Mouse (Mus musculus) urinary bladder, adult 18-20 months (tissue): ENCODE results near the gene Ptpra.
A peak's percentile ranks its signal among the peaks of the same experiment; 100 is the strongest.

Experiments used
- DNase-seq, 2 experiments: peaks; one replicate each; pipeline ENCODE4 v3.0.0; 2022; ENCODE audit warnings: low spot score in 2 of 2, mixed read lengths in 2 of 2

Gene Ptpra

GRCm38 (mm10) chr2:130449794-130450433 is at the start of gene Ptpra:
Gene Ptpra, plus strand, starts transcription at chr2:130450278.
- DNase-seq = peak; percentile 87 to 94

- DNase-seq = no peak
These were observed 48.2 kb upstream of the Ptpra start for GRCm38 (mm10) chr2:130401891-130402290.

- no peak for DNase-seq
These were observed 45.1 kb upstream of the Ptpra start, which contains the start of the genes Gm28372 and 1700020A23Rik for GRCm38 (mm10) chr2:130404939-130405338. Gene Gm28372, plus strand, starts transcription at chr2:130405239. Gene 1700020A23Rik, plus strand, starts transcription at chr2:130405259.

- no peak for DNase-seq
These were observed 43.9 kb upstream of the Ptpra start, which contains the start of gene Tmem239 for GRCm38 (mm10) chr2:130406178-130406577. Gene Tmem239, plus strand, starts transcription at chr2:130406478.

GRCm38 (mm10) chr2:130408194-130408593 is 41.9 kb upstream of the Ptpra start:
- DNase-seq = no peak

GRCm38 (mm10) chr2:130411558-130412495 is 38.3 kb upstream of the Ptpra start:
- peak; percentile 73 to 75 for DNase-seq

GRCm38 (mm10) chr2:130412775-130413174 is 37.3 kb upstream of the Ptpra start:
- DNase-seq = no peak

- DNase-seq = no peak
These were observed 35.8 kb upstream of the Ptpra start for GRCm38 (mm10) chr2:130414094-130414856.

- DNase-seq = no peak
These were observed 28.1 kb upstream of the Ptpra start for GRCm38 (mm10) chr2:130421781-130422620.

GRCm38 (mm10) chr2:130423397-130424125 is 26.5 kb upstream of the Ptpra start:
- peak; percentile 53 to 92 for DNase-seq

GRCm38 (mm10) chr2:130424126-130424853 is 25.8 kb upstream of the Ptpra start, which contains the start of the genes Vps16 and Pced1a:
Gene Vps16, plus strand, starts transcription at chr2:130424339.
Gene Pced1a, minus strand, starts transcription at chr2:130424701.
- peak in 1 of 2 experiments; percentile 91 for DNase-seq

- no peak for DNase-seq
These were observed 25.0 kb upstream of the Ptpra start for GRCm38 (mm10) chr2:130425112-130425511.

- DNase-seq = no peak
These were observed 20.2 kb upstream of the Ptpra start for GRCm38 (mm10) chr2:130429851-130430250.

GRCm38 (mm10) chr2:130430484-130430883 is 19.6 kb upstream of the Ptpra start:
- DNase-seq = no peak

- no peak for DNase-seq
These were observed 17.9 kb upstream of the Ptpra start for GRCm38 (mm10) chr2:130432157-130432556.

- DNase-seq = no peak
These were observed 16.9 kb upstream of the Ptpra start for GRCm38 (mm10) chr2:130433152-130433551.

- DNase-seq = no peak
These were observed 13.3 kb upstream of the Ptpra start for GRCm38 (mm10) chr2:130436769-130437168.

- no peak for DNase-seq
These were observed 11.2 kb upstream of the Ptpra start for GRCm38 (mm10) chr2:130438861-130439260.

GRCm38 (mm10) chr2:130439840-130440480 is 10.1 kb upstream of the Ptpra start:
- no peak for DNase-seq
